Mouse (Mus musculus) lung, adult 2 months (tissue): ENCODE data around the gene Layn. TPM values are rescaled to one million over a fixed set of nuclear protein-coding genes. Genes with fewer than 3 reads are reported as not detected.

Experiments used
- DNase-seq: peaks from one replicate; pipeline ENCODE4 v3.0.0; 2022
- H3K4me1 ChIP-seq: fragments of 200-500 bp; 2 replicates; pipeline ENCODE4 v1.6.1; 2011; ENCODE audit warnings: low read length; ENCODE audit not compliant: control insufficient read depth, insufficient read depth
- H3K4me3 ChIP-seq: fragments of 200-500 bp; replicated peaks from 2 replicates; pipeline ENCODE3; 2011; ENCODE audit warnings: low read depth, mild to moderate bottlenecking, control low read depth, low read length; ENCODE audit errors: extremely low read depth
- CTCF ChIP-seq: fragments of 200-500 bp; IDR thresholded peaks from 2 replicates; pipeline ENCODE4 v1.5.1; 2011; ENCODE audit warnings: mild to moderate bottlenecking, low read length, control low read depth; ENCODE audit not compliant: insufficient read depth
- POLR2A ChIP-seq: fragments of 200-500 bp; IDR thresholded peaks from 2 replicates; pipeline ENCODE4 v1.6.1; 2011; ENCODE audit warnings: low read depth, mild to moderate bottlenecking, control low read depth, low read length, borderline replicate concordance; ENCODE audit errors: extremely low read depth
- WGBS: fragments of 180-500 bp; shearing (Covaris S2); methylation state at CpG from one replicate; pipeline ENCODE4 v1.1.7; 2018; 5-methylcytosine and 5-hydroxymethylcytosine counted together
- polyA plus RNA-seq: library from polyadenylated mRNA; depleted of rRNA; stranded (reverse); fragments of >200 nt; gene quantifications from 2 replicates; pipeline ENCODE4 v1.2.3, GENCODE M21; 2012; rRNA removed

Layn gene
- polyA plus RNA-seq, 1 experiment = 9.9 TPM

DNA sequence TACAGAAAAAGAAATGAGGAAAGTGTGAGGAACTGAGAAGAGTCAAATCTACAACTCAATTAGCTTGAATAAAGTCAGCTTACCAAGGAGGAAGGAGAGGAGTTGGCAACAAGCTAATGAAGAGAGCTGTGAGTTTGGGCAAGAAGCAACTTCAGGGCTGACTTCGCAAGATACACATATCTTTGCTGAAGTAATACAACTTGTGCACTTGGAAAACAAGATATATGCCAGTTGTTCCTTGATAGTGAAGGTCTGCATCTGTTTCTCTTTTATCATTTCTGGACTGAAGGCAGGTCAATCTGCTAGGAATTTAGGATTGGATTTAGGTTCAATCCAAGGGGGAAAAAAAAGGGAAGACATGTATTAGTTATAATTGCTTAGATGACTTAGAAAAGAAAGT, 63.2 kb downstream of the Layn start:
- DNase-seq = no peak
- no peak for TF ChIP-seq CTCF
- TF ChIP-seq POLR2A = no peak
- H3K4me3 ChIP-seq = no peak overlapping the region
- 88% methylated on average over 1 of the region's 1 CpGs for WGBS
- H3K4me1 ChIP-seq = no peaks in the 10 kb centered on the region

DNA sequence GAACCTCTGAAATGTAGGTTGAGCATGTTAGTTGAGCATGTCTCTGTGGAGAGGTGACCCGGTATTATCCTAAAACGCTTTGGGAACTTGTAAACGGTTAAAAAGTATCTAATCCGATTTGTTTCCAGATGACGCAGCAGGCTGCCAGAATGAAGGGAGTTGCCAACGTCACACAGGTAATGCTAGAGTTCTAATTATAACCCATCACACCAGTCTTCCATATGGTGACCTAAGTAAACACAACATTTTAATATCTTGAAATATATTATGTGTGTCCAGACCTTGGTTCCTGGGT, 67.3 kb downstream of the Layn start:
- Histone ChIP-seq H3K4me1 (peaks cover 2% of the 10 kb centered on the region; the same call in 1 of the 2 replicates), H3K4me3 (no peak overlapping the region)
- DNase-seq = no peak

DNA sequence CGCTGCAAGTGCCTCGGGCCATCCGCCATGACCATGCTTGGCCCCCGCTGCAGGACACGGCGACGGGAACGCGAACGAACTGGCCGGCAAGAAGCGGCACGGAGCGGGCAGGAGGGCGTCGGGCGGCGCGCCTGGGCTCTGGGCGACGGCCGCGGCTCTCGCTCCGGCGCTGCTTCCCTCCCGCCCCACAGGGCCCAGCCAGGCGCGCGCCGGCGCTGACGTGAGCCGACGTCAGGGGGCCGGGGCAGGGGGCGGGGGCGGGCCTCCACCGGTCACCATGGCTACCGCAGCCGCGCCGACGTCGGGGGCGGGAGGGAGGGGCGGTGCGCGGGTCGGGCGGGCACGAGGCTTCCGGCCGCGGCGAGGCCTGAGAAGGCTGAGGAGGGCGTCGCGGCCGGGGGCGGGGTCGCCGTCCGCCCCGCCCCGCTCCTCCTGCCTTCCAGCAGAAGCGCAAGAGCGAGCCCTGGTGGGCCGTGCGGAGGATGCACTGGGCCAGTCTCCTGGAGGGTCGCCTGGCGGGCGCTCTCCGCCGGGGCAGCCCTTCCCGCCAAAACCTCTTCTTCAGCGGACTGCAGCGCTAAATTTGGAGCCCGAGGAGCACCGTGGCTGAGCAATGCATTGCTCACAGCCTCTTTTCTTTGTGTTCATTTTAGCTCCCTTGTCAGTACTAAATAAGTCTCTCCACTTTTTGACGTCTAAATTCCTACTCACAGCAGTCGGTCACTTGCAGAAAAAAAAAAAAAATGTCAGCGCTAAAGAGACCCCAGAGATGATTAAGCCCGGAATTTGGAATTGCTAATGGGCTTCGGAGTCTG, 67.8 kb downstream of the Layn start, which contains the start of gene Sik2:
Gene Sik2, minus strand, starts transcription at position 233 of the 815 bp plus-strand sequence.
- Histone ChIP-seq H3K4me1 (peaks cover 4% of the 10 kb centered on the region; the same call in 1 of the 2 replicates), H3K4me3 (peak within 1 kb of the TSS; percentile 84)
- DNase-seq = peak; percentile 84
- peak; percentile 72 for TF ChIP-seq CTCF
- TF ChIP-seq POLR2A = peak; percentile 85
- 1% methylated on average over 61 of the region's 85 CpGs for WGBS

More for the DNA sequence above, 67.3 kb downstream of the Layn start:
- WGBS = 11% methylated on average over 6 of the region's 6 CpGs
- TF ChIP-seq CTCF (no peak), POLR2A (no peak)

DNA sequence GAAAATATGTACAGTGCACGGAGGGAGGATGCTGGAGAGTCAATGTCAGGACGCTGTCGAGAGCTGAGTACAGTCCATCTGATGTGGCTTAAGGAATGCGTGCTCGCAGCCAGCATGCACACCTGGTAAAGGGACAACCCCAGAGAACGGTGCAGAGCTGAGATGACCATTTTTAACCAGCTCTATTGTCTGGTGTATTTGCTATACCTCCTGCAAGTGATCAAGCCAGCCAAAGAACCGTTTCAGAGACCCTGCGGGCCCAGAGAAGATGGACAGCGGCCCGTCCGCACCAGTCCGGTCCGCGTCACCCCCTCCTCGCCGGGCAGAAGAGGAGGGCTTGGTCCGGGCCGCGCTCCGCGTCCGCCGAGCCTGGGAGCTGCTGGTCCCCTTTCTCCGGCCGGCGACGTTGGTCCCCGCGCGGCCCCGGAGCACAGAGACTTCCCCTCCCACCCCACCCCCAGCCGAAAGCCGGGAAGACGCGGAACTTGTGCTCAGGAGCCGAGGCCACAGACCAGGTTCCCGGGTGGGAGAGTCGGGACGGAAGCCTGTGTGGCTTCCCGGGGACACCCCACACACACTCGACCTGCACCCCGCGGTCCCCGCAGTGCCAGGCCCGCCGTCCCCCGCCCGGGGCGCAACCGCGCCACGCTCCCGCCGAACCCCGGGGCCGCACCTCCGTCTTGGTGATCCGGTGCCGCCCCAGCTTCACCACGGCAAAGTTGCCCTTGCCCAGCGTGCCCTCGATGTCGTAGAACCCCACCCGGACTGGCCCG, 68.6 kb downstream of the Layn start:
- Histone ChIP-seq H3K4me3 (peak overlapping the region; percentile 84), H3K4me1 (peaks cover 4% of the 10 kb centered on the region; the same call in 1 of the 2 replicates)
- no peak for TF ChIP-seq CTCF
- no peak for TF ChIP-seq POLR2A
- no peak for DNase-seq
- under 1% methylated on average over 64 of the region's 65 CpGs for WGBS

DNA sequence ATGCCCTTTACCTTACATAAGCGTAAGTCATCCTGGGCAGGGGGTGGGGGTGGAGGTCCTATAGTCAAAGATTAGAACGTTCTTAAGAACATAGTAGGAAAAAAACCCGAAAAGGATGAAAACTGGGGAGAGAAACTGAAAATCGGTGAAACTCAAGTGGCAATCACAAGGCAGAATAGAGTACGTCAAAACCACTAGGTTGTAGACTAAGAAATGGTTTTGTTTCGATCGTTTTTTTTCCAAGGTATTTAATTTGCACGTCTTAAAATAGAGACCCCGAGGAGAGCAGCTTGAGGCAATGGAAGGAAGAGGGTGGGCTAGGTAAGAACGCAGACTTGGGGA, 69.2 kb downstream of the Layn start:
- no peak for DNase-seq
- WGBS = 16% methylated on average over 10 of the region's 10 CpGs

DNA sequence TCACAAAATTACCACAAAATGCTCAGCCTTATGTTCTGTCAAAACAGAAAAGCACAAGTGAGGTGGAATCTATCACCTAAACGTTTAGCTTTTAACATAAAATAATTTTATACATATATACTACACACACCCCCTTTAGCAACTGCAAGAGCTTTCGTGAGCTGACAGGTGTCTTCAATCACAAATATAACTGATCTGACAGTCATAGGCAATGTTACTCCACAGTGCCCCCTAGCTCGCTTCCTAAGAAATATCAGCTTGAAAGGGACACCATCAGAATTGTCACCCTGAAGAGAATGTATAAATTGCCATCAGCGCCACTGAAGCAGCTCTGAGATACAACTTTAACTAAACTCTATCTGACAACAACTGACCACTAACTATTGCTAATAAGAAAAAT, 70.0 kb downstream of the Layn start:
- WGBS = 5% methylated on average over 4 of the region's 4 CpGs
- DNase-seq = peak; percentile 59
- peaks cover 4% of the 10 kb centered on the region; the same call in 1 of the 2 replicates for H3K4me1 ChIP-seq
- H3K4me3 ChIP-seq = no peak overlapping the region
- TF ChIP-seq POLR2A (no peak), CTCF (peak; percentile 41)

More for the DNA sequence above, 69.2 kb downstream of the Layn start:
- Histone ChIP-seq H3K4me1 (peaks cover 4% of the 10 kb centered on the region; the same call in 1 of the 2 replicates), H3K4me3 (peak overlapping the region; percentile 84)
- TF ChIP-seq CTCF (no peak), POLR2A (no peak)

Other genes with a start within 250 kb of the Layn start
- 6.8 and 12.5 TPM in 2 replicates for gene Ppp2r1b, start 231.8 kb downstream of the Layn start, polyA plus RNA-seq
- gene Sik2, start 68.0 kb downstream of the Layn start, polyA plus RNA-seq = 20.2 and 26.8 TPM in 2 replicates
- 0.08 TPM in 1 of 2 replicates, not detected in the other for gene Btg4, start 16.2 kb downstream of the Layn start, polyA plus RNA-seq
- 1.9 and 2.4 TPM in 2 replicates for gene 4833427G06Rik, start 25.0 kb upstream of the Layn start, polyA plus RNA-seq
- gene Gm32742, start 88.4 kb upstream of the Layn start, polyA plus RNA-seq = 1.3 and 1.5 TPM in 2 replicates
- 10.1 and 11.0 TPM in 2 replicates for gene Pou2af1, start 136.6 kb upstream of the Layn start, polyA plus RNA-seq
- gene Colca2, start 201.5 kb upstream of the Layn start, polyA plus RNA-seq = 9.5 and 13.3 TPM in 2 replicates